Mouse (Mus musculus) thymus, adult 18-20 months (tissue): ENCODE results near the gene Parp8.

Experiments
- DNase-seq, 2 experiments: peaks; one replicate each; pipeline ENCODE4 v3.0.0; 2022; ENCODE audit warnings: mixed read lengths in 2 of 2

Gene Parp8

GRCm38 (mm10) chr13:116811456-116811855 lies 213.9 kb downstream of the Parp8 start:
- no peak for DNase-seq
